Mouse (Mus musculus) left cerebral cortex, postnatal 14 days (tissue): ENCODE results near the gene Ube2ql1. TPM values are rescaled to one million over a fixed set of nuclear protein-coding genes. Genes with fewer than 3 reads are reported as not detected.
A peak's percentile ranks its signal among the peaks of the same experiment; 100 is the strongest.

Experiments used
- DNase-seq, 2 experiments: peaks; one replicate each; pipeline ENCODE4 v3.0.0; 2021 to 2022; ENCODE audit warnings: low spot score in 2 of 2, mixed read lengths in 1 of 2
- intact Hi-C: fragments of 180-260 bp; cut with DNase I; formaldehyde crosslinking; loops from one replicate; pipeline ENCODE4 v1.15.1; 2025
- total RNA-seq, 2 experiments: library from RNA; stranded (reverse); gene quantifications; 2 replicates each; pipeline ENCODE4 v1.2.3; 2021

Gene Ube2ql1
- total RNA-seq, 2 experiments from 2014 or later: 184 to 206 TPM

GRCm38 (mm10) chr13:69721141-69721540 lies 18.5 kb downstream of the Ube2ql1 start:
- no peak for DNase-seq

GRCm38 (mm10) chr13:69717860-69718598 lies 21.7 kb downstream of the Ube2ql1 start:
- intact Hi-C loops: no loop called here

More at GRCm38 (mm10) chr13:69721141-69721540, 18.5 kb downstream of the Ube2ql1 start:
- intact Hi-C loops: no loop called here

GRCm38 (mm10) chr13:69708236-69708635 lies 31.5 kb downstream of the Ube2ql1 start:
- peak; percentile 52 to 71 for DNase-seq
- intact Hi-C loops: no loop called here

More at GRCm38 (mm10) chr13:69717860-69718598, 21.7 kb downstream of the Ube2ql1 start:
- DNase-seq: peak in 1 of 2 experiments; percentile 45

GRCm38 (mm10) chr13:69707496-69707895 lies 32.2 kb downstream of the Ube2ql1 start:
- intact Hi-C loops: no loop called here
- no peak for DNase-seq

- no peak for DNase-seq
- intact Hi-C loops: no loop called here
These were observed 32.8 kb downstream of the Ube2ql1 start for GRCm38 (mm10) chr13:69706919-69707318.

GRCm38 (mm10) chr13:69703505-69703904 lies 36.2 kb downstream of the Ube2ql1 start:
- intact Hi-C loops: no loop called here
- DNase-seq: no peak

GRCm38 (mm10) chr13:69701397-69701796 lies 38.3 kb downstream of the Ube2ql1 start:
- intact Hi-C loops: no loop called here
- DNase-seq: no peak

- DNase-seq: no peak
- intact Hi-C loops: no loop called here
These were observed 38.9 kb downstream of the Ube2ql1 start for GRCm38 (mm10) chr13:69700827-69701226.

- intact Hi-C loops: loop anchor here (5.0 to 10.0 kb wide), 2 partner anchors 41 to 298 kb away; partner anchors contain the start of gene Ube2ql1
- peak; percentile 87 to 89 for DNase-seq
These were observed 43.2 kb downstream of the Ube2ql1 start for GRCm38 (mm10) chr13:69696333-69696991.

GRCm38 (mm10) chr13:69691074-69691473 lies 48.6 kb downstream of the Ube2ql1 start:
- intact Hi-C loops: loop anchor here (5.0 to 10.0 kb wide), 2 partner anchors 304 to 891 kb away; no protein-coding TSS in a partner anchor
- peak; percentile 54 to 75 for DNase-seq

- intact Hi-C loops: no loop called here
- DNase-seq: no peak
These were observed 52.7 kb downstream of the Ube2ql1 start for GRCm38 (mm10) chr13:69687023-69687422.

- intact Hi-C loops: no loop called here
- DNase-seq: no peak
These were observed 54.3 kb downstream of the Ube2ql1 start for GRCm38 (mm10) chr13:69685406-69685818.

GRCm38 (mm10) chr13:69673921-69674618 lies 65.6 kb downstream of the Ube2ql1 start:
- DNase-seq: no peak
- intact Hi-C loops: no loop called here

GRCm38 (mm10) chr13:69673197-69673920 lies 66.3 kb downstream of the Ube2ql1 start:
- DNase-seq: no peak
- intact Hi-C loops: no loop called here

- no peak for DNase-seq
- intact Hi-C loops: no loop called here
These were observed 67.1 kb downstream of the Ube2ql1 start for GRCm38 (mm10) chr13:69672565-69672964.

GRCm38 (mm10) chr13:69672121-69672520 lies 67.6 kb downstream of the Ube2ql1 start:
- no peak for DNase-seq
- intact Hi-C loops: no loop called here

GRCm38 (mm10) chr13:69654508-69654907 lies 85.2 kb downstream of the Ube2ql1 start:
- intact Hi-C loops: no loop called here
- DNase-seq: no peak
